Mouse (Mus musculus) activated CD4-positive, CD25-positive, alpha-beta regulatory T cell, adult 4 months (primary cell): Measurements from ENCODE around the gene Rufy1. TPM values are rescaled to one million over a fixed set of nuclear protein-coding genes. Genes with fewer than 3 reads are reported as not detected.

Source experiments
- ATAC-seq: one replicate; pipeline ENCODE4 v1.8.0; 2017
- polyA plus RNA-seq, 2 experiments: library from polyadenylated mRNA; unstranded; fragments of 100-300 nt; shearing (Covaris generic); gene quantifications; one replicate each; pipeline ENCODE4 v1.2.1; 2017

Gene Rufy1
- polyA plus RNA-seq, 2 experiments from 2014 or later, result 9.5 to 10.2 TPM

- ATAC-seq, result no peak
Observed at GRCm38 (mm10) chr11:50346256-50347032, 84.5 kb downstream of the Rufy1 start.

DNA sequence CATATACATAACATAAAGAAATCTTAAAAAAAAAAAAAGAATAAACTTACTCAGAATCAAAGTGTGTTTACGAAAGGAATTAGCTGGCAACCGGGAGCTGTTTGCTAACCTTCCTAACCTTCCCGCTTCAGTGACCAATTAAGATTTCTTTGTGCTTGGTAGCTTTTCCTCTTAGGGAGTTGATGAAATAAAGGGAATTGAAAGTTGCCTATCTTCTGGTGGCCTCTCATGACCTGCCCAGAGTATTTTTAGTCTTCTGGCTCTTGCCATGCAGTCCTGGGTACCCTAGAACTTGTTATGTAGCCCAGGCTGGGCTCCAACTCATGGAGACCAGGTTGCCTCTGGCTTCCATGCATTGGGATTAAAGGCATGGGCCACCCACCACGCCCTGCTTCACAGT is 85.4 kb downstream of the Rufy1 start:
- ATAC-seq, result no peak

Other genes starting within 250 kb of the Rufy1 start
- gene Sqstm1, start 220.3 kb downstream of the Rufy1 start, polyA plus RNA-seq, result 10 to 100 TPM; 51.8 to 58.9 TPM
- gene Mgat4b, start 220.2 kb downstream of the Rufy1 start, polyA plus RNA-seq, result 1 to 10 TPM; 1.0 to 1.2 TPM
- not detected for gene Ltc4s, start 192.5 kb downstream of the Rufy1 start, polyA plus RNA-seq
- gene Maml1, start 138.8 kb downstream of the Rufy1 start, polyA plus RNA-seq, result 1 to 10 TPM; 4.0 to 5.5 TPM
- gene Canx, start 105.5 kb downstream of the Rufy1 start, polyA plus RNA-seq, result 100 to 1,000 TPM; 179 to 210 TPM
- gene Cby3, start 76.7 kb downstream of the Rufy1 start, polyA plus RNA-seq, result not detected
- gene Hnrnph1, start 54.1 kb downstream of the Rufy1 start, polyA plus RNA-seq, result 100 to 1,000 TPM; 148 to 177 TPM
- gene Adamts2, start 171.0 kb upstream of the Rufy1 start, polyA plus RNA-seq, result not detected